Comparison of ENCODE assay signal across 13 mouse cellular contexts in the genomic region with DNA sequence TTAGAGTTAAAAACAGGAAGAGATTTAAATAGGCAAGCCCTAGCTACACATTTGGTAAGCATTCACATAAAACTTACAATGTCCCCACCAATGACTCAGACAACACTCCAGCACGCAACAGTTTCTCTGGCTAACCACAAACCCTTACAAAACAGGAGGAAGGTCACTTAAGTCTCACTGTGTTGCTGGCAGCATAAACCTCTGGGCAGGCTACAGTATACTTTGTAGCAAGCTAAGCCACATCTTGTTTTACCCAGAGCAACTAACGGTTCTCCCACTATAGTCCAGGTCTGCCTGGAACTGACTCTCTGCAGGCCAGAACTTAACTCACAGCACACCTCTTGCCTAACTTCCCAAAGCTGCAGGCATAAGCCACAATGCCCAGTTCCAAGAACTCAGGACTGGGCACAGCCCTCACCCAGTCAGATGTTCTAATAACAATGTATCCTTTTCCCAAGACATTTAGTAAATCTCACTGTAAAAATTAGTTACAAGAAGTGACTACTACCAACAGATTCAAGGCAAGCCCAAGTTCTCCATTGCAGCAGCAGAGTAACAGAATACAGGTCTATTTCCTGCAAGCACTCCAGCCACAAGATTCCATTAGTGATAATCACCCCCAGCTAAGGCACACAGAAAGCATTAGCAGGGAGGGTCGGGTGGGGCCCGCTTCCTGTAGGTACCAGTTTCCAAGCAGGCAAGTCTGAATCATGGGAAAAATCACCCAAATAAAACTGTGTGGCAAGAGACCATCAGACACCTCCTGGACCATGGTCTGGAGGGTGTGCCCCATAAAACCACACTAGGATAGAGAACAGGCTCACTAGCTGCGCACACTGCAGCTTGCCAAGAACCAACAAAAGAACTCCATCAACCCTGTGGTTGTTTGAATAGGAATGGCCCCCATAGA. TPM values are rescaled to one million over a fixed set of nuclear protein-coding genes. Genes with fewer than 3 reads are reported as not detected.
A peak's percentile ranks its signal among the peaks of the same experiment; 100 is the strongest.
DNase-seq lines count a peak whose midpoint lies in the region; ATAC-seq and TF ChIP-seq lines count a peak whose summit lies in the region.
"Had no signal": no experiment of that assay in that cellular context is flagged by ENCODE, and none has a peak within 500 bp of the region (broad histone marks: within the 10 kb centered on the region; RNA-seq: fewer than 3 reads in every experiment).

No protein-coding gene starts in this region.

- peak overlapping the region; percentile 18; the same call in 1 of the 2 replicates for H3K9ac ChIP-seq in liver, embryonic 12.5 days
- no peak overlapping the region for H3K9ac ChIP-seq in stomach, postnatal 0 days (ENCODE audit: low read length)
- H3K9ac ChIP-seq in midbrain, embryonic 16.5 days (ENCODE audit: low read depth, low read length) = no peak overlapping the region
- H3K9ac ChIP-seq: limb, embryonic 13.5 days; neural tube, embryonic 13.5 days; stomach, embryonic 15.5 days had no signal

- no peaks in the 10 kb centered on the region for H3K27me3 ChIP-seq in liver, embryonic 12.5 days (replicated peaks)
- no peaks in the 10 kb centered on the region for H3K27me3 ChIP-seq in stomach, postnatal 0 days (ENCODE audit: control insufficient read depth, insufficient read depth, low read length)
- no peaks in the 10 kb centered on the region for H3K27me3 ChIP-seq in midbrain, embryonic 16.5 days (ENCODE audit: control insufficient read depth, insufficient read depth, low read depth, low read length)
- H3K27me3 ChIP-seq: limb, embryonic 13.5 days; neural tube, embryonic 13.5 days; stomach, embryonic 15.5 days had no signal

- peak overlapping the region; percentile 22 for H3K4me2 ChIP-seq in liver, embryonic 12.5 days
- no peak overlapping the region for H3K4me2 ChIP-seq in stomach, postnatal 0 days (replicated peaks; ENCODE audit: low read depth)
- H3K4me2 ChIP-seq in midbrain, embryonic 16.5 days (ENCODE audit: low read length) = no peak overlapping the region
- H3K4me2 ChIP-seq: limb, embryonic 13.5 days; neural tube, embryonic 13.5 days; stomach, embryonic 15.5 days had no signal

- peak overlapping the region; percentile 61; the same call in 1 of the 2 replicates for H3K27ac ChIP-seq in liver, embryonic 12.5 days
- H3K27ac ChIP-seq in stomach, postnatal 0 days (replicated peaks) = peak overlapping the region; percentile 31
- H3K27ac ChIP-seq in midbrain, embryonic 16.5 days (ENCODE audit: low read length) = no peak overlapping the region
- H3K27ac ChIP-seq: limb, embryonic 13.5 days; neural tube, embryonic 13.5 days; stomach, embryonic 15.5 days had no signal

- TF ChIP-seq EP300 in stomach, postnatal 0 days (optimal IDR thresholded peaks at IDR 0.05) = no peak

- H3K4me1 ChIP-seq in liver, embryonic 12.5 days = peaks cover 99% of the 10 kb centered on the region
- H3K4me1 ChIP-seq in stomach, postnatal 0 days (replicated peaks; ENCODE audit: control insufficient read depth, insufficient read depth) = peaks cover 14% of the 10 kb centered on the region
- H3K4me1 ChIP-seq in midbrain, embryonic 16.5 days (ENCODE audit: control insufficient read depth, insufficient read depth, low read length) = peaks cover 17% of the 10 kb centered on the region

- ATAC-seq in liver, embryonic 12.5 days = no peak
- ATAC-seq in stomach, postnatal 0 days (ENCODE audit: low FRiP score, low TSS enrichment) = peak; percentile 30; the same call in 1 of the 2 replicates
- no peak for ATAC-seq in midbrain, embryonic 16.5 days
- ATAC-seq: hindbrain, embryonic 16.5 days had no signal

- H3K4me3 ChIP-seq in liver, embryonic 12.5 days = no peak overlapping the region
- H3K4me3 ChIP-seq in stomach, postnatal 0 days (ENCODE audit: low read depth, low read length) = no peak overlapping the region
- H3K4me3 ChIP-seq in midbrain, embryonic 16.5 days (ENCODE audit: low read depth, low read length) = no peak overlapping the region
- H3K4me3 ChIP-seq: erythroblast, embryonic 14.5 days; limb, embryonic 13.5 days; neural tube, embryonic 13.5 days; stomach, embryonic 15.5 days had no signal

- TF ChIP-seq CTCF in stomach, postnatal 0 days (IDR thresholded peaks at IDR 0.05; ENCODE audit: low read depth) = 0 out of 2 replicates have a peak, but pooled peaks have one; percentile 0

- peaks cover 62% of the 10 kb centered on the region for H3K36me3 ChIP-seq in liver, embryonic 12.5 days
- no peaks in the 10 kb centered on the region for H3K36me3 ChIP-seq in stomach, postnatal 0 days (ENCODE audit: control insufficient read depth, insufficient read depth, low read length)
- H3K36me3 ChIP-seq in midbrain, embryonic 16.5 days (ENCODE audit: control insufficient read depth, insufficient read depth, low read length) = no peaks in the 10 kb centered on the region
- H3K36me3 ChIP-seq: neural tube, embryonic 13.5 days; stomach, embryonic 15.5 days had no signal

- H3K9me3 ChIP-seq in liver, embryonic 12.5 days (replicated peaks) = no peaks in the 10 kb centered on the region
- no peaks in the 10 kb centered on the region for H3K9me3 ChIP-seq in stomach, postnatal 0 days (ENCODE audit: control insufficient read depth, low read length)
- H3K9me3 ChIP-seq in midbrain, embryonic 16.5 days (replicated peaks; ENCODE audit: control insufficient read depth, low read length, poor library complexity, severe bottlenecking) = no peaks in the 10 kb centered on the region
- H3K9me3 ChIP-seq: limb, embryonic 13.5 days; neural tube, embryonic 13.5 days; stomach, embryonic 15.5 days had no signal

- 48% methylated on average over 5 of the region's 5 CpGs for WGBS in liver, embryonic 12.5 days (ENCODE audit: insufficient replicate concordance)
- 47% methylated on average over 5 of the region's 5 CpGs for WGBS in stomach, postnatal 0 days
- 91% methylated on average over 5 of the region's 5 CpGs for WGBS in midbrain, embryonic 16.5 days

- peak; percentile 50 to 82 for DNase-seq in adrenal gland, adult (ENCODE audit: inconsistent age in 2 of 2, low spot score in 1 of 2)
- no peak for DNase-seq in adrenal gland, postnatal 4 days (ENCODE audit: low spot score in 2 of 2)
- peak; percentile 49 to 66 for DNase-seq in spleen, postnatal 36 days (ENCODE audit: low spot score in 2 of 2)
- no peak for DNase-seq in spleen, postnatal 4 days (ENCODE audit: low spot score in 2 of 2)
- DNase-seq in stomach, postnatal 0 days (ENCODE audit: low spot score) = no peak
- DNase-seq in retina, embryonic 14.5 days (ENCODE audit: low spot score) = no peak

RNA-seq across cellular contexts. Expression of gene Stk24, which starts 7.6 kb away (rescaled TPM):
- 100 to 1,000 TPM; 142 to 152 TPM for total RNA-seq in adrenal gland, postnatal 4 days (2021)
- polyA plus RNA-seq in liver, embryonic 12.5 days (2016; fragmentation: Nextera tagmentation; extraction: Ambion mirVana) = 56.8 and 62.0 TPM in 2 replicates
- 34.0 and 35.9 TPM in 2 replicates for polyA plus RNA-seq in stomach, postnatal 0 days (2015; fragmentation: Nextera tagmentation; extraction: Ambion mirVana)
- 14.5 and 16.1 TPM in 2 replicates for polyA plus RNA-seq in midbrain, embryonic 16.5 days (2015; fragmentation: Nextera tagmentation; extraction: Ambion mirVana)

Comparison
In these comparisons a context has a peak if more than half of its experiments do, and no peak if none do; other contexts are left out.
1. DNase-seq: peak in adrenal gland, adult (2 of 2) and spleen, postnatal 36 days (2 of 2); none in adrenal gland, postnatal 4 days (0 of 2), spleen, postnatal 4 days (0 of 2), stomach, postnatal 0 days (single experiment) and retina, embryonic 14.5 days (single experiment).